In genomic region chr3:37269926-37270325, GRCm38 (mm10) we compare ENCODE assay signal across 28 mouse cellular contexts. TPM values are rescaled to one million over a fixed set of nuclear protein-coding genes. Genes with fewer than 3 reads are reported as not detected.
"Had no signal": no experiment of that assay in that cellular context is flagged by ENCODE, and none has a peak within 500 bp of the region (broad histone marks: within the 10 kb centered on the region; RNA-seq: fewer than 3 reads in every experiment).

No protein-coding gene starts in this region.

- H3K27me3 ChIP-seq: limb, embryonic 12.5 days; limb, embryonic 15.5 days; midbrain, embryonic 13.5 days had no signal

- DNase-seq: layer of hippocampus, postnatal 36 days; left cerebral cortex, postnatal 4 days; liver, postnatal 0 days; lung, embryonic 14.5 days; lung, postnatal 36 days; right cerebral cortex, postnatal 4 days; thymus, adult 2 months; thymus, postnatal 14 days; thymus, postnatal 4 days had no signal

- H3K9ac ChIP-seq: limb, embryonic 12.5 days; limb, embryonic 15.5 days; liver, embryonic 14.5 days; liver, postnatal 0 days; lung, embryonic 14.5 days; midbrain, embryonic 13.5 days had no signal

- H3K4me2 ChIP-seq: limb, embryonic 12.5 days; limb, embryonic 15.5 days; liver, embryonic 11.5 days; lung, embryonic 14.5 days; midbrain, embryonic 13.5 days had no signal

- H3K4me1 ChIP-seq: limb, embryonic 12.5 days; limb, embryonic 15.5 days; midbrain, embryonic 10.5 days; midbrain, embryonic 13.5 days had no signal

- H3K4me3 ChIP-seq: left cerebral cortex, adult 2 months; limb, embryonic 12.5 days; limb, embryonic 15.5 days; megakaryocyte, embryonic 14.5 days; midbrain, embryonic 10.5 days; midbrain, embryonic 13.5 days; myocyte had no signal

- ATAC-seq: intestine, postnatal 0 days; liver, postnatal 0 days; lung, postnatal 0 days; midbrain, embryonic 13.5 days; midbrain, embryonic 16.5 days had no signal

- H3K27ac ChIP-seq: left cerebral cortex, adult 2 months; limb, embryonic 12.5 days; limb, embryonic 15.5 days; liver, embryonic 14.5 days; midbrain, embryonic 10.5 days; midbrain, embryonic 13.5 days; stomach, postnatal 0 days had no signal

- H3K36me3 ChIP-seq: limb, embryonic 12.5 days; limb, embryonic 15.5 days; midbrain, embryonic 10.5 days; midbrain, embryonic 13.5 days had no signal

- H3K9me3 ChIP-seq: limb, embryonic 12.5 days; limb, embryonic 15.5 days; megakaryocyte, embryonic 14.5 days; midbrain, embryonic 10.5 days; midbrain, embryonic 13.5 days had no signal

RNA-seq across cellular contexts. Expression of gene Il21, which starts 37.5 kb away (rescaled TPM):
- total RNA-seq: layer of hippocampus, postnatal 36 days; left cerebral cortex, postnatal 10 days; left cerebral cortex, postnatal 4 days; monocyte, adult 5-6 weeks had no signal
- polyA plus RNA-seq: intestine, embryonic 14.5 days; intestine, postnatal 0 days; limb, embryonic 12.5 days; limb, embryonic 15.5 days; liver, embryonic 11.5 days; liver, embryonic 14.5 days; liver, postnatal 0 days; lung, embryonic 14.5 days; lung, postnatal 0 days; midbrain, embryonic 10.5 days; midbrain, embryonic 16.5 days; myocyte; neural tube, embryonic 11.5 days; neural tube, embryonic 14.5 days; stomach, embryonic 14.5 days; stomach, postnatal 0 days had no signal

RNA-seq across cellular contexts. Expression of gene Cetn4, which starts 42.6 kb away (rescaled TPM):
- total RNA-seq: monocyte, adult 5-6 weeks had no signal
